Mouse (Mus musculus) layer of hippocampus, postnatal 36 days (tissue): ENCODE measurements around the gene Ccdc15. TPM values are rescaled to one million over a fixed set of nuclear protein-coding genes. Genes with fewer than 3 reads are reported as not detected.
A peak's percentile ranks its signal among the peaks of the same experiment; 100 is the strongest.
"Not testable (repeated sequence)": the region's sequence is repeated elsewhere in the genome, so short reads cannot be mapped to it uniquely, and the experiment has no call there.

Source experiments
- DNase-seq, 2 experiments: peaks; one replicate each; pipeline ENCODE4 v3.0.0; 2022
- total RNA-seq, 2 experiments: library from RNA; stranded (reverse); gene quantifications; 2 replicates each; pipeline ENCODE4 v1.2.3; 2021

Gene Ccdc15
- total RNA-seq, 2 experiments from 2014 or later, result 1.9 to 2.2 TPM

DNA sequence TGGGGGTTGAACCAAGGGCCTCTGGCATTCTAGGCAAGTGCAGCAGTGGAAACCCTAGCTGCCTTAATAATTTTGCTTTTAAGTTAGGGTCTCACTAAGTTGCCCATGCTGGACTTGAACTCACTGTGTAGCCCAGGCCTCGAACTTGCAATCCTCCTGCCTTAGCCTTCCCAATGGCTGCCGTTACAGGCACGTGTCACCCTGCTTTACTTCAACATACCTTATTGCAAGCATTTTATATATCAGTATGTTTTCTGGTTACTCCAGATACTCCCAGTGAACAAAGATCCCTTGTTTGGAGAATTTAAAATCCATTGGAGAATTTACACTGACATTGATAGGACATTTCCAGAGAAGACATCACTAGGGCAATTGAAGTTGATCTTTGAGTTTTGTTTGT is 818 bp upstream of the Ccdc15 start:
- DNase-seq, result no peak

DNA sequence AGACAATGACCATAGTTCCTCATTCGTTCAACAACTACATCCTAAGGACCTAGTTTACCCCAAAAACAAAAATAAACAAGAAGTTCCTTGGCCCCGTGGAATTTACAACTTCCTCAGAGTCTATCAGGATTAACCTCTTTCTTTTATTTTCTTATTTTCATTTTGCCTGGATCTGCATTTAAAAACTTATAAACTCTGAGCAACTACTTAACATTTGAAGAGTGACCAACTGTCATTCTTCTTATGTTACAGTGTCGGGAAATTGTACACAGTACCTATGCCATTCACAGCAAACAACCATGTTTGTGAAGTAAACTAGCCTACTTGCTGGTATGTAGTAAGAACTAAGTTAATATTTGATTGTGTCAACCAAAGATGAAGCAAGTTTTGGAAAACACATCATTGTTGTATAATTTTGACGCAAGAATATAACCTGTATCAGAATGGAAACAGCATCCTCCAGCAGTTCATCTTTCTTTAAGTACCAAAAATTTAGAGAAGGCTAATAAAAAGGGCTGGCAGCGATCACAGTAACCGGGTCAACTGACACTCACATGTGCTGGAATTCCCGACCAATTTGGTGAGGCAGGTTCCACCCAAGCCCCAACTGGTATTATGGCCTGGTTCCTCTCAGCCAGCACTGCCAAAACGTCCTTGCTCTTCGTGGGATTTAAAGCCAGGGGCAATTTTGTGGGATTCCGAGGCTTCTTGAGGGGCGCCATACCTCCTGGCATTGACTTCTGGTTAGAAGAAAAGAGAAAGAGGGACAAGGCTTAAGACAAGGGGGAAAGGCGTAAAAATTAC is 846 bp downstream of the Ccdc15 start:
- DNase-seq, result no peak

DNA sequence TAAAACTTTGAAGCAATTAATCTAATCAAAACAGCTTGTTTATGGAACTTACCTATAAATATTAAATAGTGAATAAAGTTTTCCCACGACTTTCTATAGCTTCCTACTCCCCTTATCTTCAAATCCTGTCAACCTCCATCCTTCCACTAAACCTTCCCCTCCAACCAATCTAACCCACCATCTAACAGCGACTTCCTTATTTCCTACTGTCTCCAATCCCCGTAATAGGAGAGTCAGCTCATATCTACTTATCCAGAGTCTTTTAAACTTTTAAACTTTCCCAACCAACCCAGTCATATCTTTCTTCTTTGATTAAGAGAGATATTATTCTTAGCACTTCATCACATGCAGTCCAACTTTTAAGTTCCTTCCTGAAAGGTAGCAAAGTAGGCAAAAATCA is 2.8 kb downstream of the Ccdc15 start:
- no peak for DNase-seq

DNA sequence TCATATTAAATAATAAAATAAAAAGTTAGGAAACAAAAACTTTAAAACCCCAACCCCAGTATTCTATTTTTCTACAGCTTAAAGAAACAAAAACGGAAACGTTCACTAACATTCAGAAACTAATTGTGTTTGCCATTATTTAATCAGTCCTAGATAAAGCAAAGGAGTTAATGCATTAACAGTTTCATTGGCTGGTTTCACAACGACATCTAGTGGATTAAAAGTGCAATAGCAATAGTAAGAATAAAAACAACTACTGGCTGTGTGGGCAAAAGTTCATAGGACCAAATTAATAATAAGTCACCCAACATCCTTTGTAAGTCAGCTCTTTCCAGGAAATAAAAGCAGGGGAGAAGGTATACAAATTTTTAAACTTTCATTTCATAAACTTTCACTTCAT is 18.8 kb downstream of the Ccdc15 start:
- no peak for DNase-seq

DNA sequence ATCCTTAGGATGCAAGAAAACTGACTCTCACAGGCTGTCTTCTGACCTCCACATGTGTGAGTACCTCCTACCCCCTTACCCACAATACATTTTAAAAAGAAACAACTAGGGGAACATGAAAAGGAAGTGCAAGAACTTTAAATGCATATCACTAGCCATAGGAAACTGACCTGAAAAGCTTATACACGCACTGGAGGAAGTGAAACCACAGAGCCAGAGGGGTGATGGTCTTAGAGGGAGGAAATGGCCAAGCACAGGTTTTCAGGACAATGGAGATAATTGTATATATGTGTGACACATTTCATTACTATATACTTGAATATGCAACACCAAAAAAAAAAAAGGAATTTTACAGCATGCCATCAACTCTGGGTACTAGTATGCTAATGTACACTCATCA is 46.5 kb downstream of the Ccdc15 start:
- DNase-seq, result no peak

DNA sequence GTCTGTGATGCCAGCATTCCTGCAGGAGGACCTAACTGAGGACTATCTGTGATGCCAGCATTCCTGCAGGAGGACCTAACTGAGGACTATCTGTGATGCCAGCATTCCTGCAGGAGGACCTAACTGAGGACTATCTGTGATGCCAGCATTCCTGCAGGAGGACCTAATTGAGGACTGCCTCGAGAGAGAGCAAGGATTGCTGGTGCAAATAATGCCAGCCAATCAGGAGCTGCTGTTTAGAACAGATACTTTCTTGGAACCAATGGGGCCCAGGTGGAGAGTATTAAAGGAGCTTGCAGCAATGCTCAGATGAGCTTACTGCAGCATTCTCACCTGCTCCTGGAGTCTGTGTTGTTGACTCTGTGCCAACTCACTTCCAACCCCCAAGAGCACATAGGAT is 47.7 kb downstream of the Ccdc15 start:
- DNase-seq, result not testable (repeated sequence)

DNA sequence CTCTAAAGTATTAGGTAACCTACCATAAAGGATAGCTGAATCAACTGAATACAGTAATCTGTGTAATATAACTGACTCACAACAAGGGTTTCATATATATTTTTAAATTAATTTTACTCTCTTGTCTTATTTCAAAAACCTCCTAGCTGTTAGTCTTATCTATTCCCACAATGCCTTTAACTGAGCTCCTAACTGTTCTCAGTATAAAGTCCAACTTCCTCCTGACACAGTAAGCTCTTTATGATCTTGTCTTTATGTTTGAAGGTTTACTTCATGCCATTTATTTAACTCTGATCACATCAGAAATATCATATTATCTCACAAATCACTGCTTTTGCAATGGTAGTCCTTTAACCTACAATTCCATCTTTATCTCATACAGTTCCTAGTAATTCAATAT is 52.6 kb downstream of the Ccdc15 start:
- no peak for DNase-seq

DNA sequence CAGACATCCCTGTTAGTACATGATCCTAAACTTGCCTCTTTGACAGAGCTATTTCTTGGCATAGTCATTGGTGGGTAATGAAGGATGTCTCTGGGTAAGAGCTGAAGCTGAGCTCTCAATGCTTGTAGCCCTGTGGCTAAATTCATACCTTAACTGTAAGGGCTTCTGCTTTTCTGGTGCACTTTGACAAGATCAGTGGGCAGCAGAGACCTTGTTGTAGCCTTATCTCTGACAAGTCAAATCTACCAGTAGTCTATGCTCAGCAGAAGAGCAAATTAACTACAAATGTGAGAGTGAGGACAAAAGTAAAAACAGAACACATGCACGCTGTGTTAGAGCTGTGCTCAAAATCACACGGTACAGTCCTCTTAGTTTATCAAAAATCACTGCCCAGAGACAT is 81.6 kb downstream of the Ccdc15 start:
- DNase-seq, result no peak

DNA sequence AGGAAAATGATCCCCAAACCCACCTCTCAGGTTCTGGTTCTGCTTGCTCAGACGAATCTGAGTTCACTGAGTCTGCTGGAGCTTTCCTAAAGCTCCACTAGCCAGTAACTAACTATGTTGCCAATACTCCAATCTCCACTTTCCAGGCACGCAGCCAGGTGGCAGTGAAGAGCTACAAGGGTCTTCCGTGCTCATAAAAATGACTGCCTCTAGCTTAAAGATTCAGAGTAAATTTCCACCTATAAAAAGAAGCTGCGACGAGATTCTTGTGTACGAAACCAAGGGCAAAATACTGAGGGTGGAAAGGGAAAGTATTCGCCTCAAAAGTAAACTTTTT is 92.4 kb downstream of the Ccdc15 start:
- DNase-seq, result peak in 1 of 2 experiments; percentile 22

DNA sequence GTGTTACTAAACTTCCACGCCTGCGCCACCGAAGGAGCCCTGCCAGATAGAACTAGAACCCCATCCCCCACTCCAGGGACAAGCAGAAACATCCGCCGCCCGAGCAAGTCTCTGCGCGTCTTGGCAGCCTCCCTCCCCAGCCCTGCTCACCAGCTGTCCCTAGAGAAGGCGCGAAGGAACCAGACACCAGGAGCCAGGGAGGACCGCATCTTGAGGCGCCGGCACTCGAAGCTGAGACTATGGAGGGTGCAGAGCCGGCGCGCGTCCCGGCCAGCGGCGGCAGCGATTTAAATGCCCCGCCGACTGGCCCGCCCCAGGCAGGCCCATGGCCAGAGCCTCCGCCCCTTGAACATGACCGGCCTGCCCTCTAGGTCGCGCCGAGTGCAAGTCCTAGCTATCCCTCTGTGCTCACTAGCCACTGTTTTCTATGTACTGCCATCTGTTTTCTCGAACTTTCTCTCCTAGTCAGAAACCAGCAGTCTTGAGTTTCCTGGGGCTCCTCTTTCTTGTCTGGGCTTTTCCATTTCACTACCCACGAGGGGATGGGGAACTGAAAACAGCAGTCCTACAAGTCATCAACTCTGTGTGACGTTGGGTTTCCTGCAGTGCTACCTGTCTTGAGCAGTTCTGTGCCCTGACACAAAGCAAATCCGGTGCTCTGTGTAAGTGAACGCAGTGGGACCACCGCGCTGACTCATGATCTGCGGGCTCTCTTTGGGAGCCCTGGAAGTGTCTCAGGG is 92.9 kb downstream of the Ccdc15 start, which contains the start of gene Slc37a2:
Gene Slc37a2, minus strand, starts transcription at position 590 of the 740 bp plus-strand sequence.
- DNase-seq, result peak; percentile 71 to 75

DNA sequence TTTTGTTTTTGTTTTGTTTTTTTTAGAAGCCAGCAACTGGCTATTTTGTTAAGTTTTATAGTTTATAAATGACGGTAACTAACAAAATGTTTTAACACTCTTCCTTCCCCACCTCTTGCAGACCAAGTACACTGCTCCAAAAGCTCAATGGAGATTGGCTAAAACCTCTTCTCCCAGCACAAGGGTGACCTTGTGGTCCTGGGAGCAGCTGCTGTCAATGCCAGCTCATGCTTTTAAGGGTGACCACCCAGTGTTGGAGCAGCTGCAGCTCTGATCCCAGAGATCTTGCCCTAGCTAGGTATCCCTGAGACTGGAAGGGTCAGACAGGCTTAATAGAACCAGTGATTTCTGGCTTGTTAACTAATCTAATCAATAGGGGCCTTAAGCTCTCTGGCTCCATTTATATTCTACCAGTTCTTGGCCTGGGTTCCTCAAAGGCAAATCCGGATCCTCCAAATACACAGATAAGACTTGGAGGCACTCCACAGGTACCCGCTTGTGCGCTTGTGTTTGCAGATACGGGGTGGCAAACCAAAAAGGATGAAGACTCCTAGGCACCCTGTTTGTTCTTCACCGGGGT is 93.6 kb downstream of the Ccdc15 start:
- no peak for DNase-seq

DNA sequence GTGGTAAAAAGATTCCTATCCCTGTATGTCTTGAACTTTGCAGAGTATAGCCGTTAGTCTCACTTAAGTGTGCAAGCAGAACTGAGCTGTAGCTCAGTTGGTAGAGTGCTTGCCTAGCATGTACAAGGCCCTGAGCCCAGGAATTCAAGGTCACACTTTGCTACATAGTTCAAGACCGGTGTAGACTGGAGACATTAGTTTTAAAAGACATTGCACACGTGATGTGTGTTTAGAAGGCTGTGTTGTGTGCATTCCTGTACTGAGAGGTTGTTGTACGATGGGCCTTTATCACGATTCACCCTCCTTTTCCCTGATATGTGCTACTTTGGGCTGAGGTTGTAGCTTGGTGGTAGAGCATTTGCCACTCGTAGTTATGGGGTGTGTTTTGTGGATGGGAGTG is 97.6 kb downstream of the Ccdc15 start:
- no peak for DNase-seq

DNA sequence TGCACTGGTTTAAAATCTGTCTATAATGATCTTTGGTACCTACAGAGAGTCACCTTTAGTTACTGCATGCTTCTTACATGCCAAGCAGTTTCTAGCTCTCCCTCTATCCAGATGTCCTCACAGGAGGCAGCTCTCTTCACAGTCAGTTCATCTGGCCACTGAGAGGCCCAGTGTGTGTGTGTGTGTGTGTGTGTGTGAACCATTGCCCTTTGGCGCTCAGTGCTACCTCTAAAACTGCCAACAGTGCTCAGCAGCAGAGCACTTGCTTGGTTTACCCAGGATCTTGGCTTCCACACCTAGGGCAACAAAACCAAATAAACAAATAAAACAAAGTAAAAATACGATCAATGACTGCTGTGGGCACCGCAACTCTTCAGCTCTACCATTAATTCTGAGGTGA is 98.3 kb downstream of the Ccdc15 start:
- no peak for DNase-seq

DNA sequence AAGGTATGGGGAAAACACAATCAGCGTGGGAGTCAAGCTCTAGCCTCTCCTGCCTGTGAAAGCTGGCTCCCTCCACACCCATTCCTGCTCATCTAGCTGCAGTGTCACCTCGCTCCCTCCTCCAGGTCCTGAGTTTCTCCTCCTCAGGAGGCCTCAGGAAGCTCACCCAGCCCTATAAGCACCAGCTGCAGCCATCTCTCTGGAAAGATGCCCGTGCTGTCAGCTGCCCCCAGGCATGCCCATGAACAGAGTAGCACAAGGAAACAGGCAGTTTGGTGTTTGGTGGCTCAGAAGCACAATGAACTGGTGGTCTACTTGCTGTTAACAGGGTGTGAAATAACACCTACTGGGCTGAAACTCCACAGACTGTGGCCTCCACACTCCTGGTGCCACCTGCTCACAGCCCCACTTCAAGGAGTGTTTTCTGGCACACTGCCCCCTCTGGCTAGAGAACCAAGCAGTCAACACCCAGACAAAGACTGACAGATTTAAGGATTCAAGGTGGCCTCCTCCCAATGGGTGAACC is 99.8 kb downstream of the Ccdc15 start:
- no peak for DNase-seq

DNA sequence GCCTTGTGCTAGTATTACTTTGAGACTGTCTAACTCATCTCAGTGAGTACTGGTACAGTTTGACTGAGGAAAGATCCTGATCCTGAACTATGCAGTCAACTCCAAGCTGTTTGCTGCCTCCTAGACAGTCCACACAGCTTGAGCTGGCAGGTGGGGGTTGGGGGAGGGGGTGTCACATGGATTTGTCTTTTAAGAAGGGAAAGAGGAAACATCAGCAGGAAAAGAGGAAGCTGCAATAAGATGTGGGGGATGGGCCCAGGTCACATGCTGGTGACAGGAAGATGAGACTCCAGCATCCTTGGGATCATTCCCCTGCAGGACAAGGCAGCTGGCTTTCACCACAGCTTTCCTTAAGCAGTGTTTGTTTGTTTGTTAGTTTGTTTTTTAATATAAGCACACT is 100.8 kb downstream of the Ccdc15 start:
- DNase-seq, result no peak

DNA sequence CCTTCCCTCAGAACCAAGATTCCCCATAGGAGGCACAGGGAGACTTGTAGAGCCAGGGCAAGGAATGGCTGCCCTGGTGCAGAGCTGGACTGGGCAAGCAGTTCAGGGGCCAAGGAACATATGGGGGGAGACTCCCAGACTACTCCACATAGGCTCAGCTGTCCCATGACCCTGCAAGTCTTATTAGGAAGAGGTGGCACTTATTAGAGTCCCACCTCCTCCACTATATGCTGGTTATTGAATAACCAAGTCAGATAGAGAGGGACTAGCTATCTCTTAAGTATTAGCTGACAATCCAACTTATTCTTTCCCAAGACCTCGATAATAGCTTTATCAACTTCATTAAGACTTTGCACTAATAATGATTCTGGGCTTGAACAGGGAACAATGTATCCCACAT is 102.4 kb downstream of the Ccdc15 start:
- no peak for DNase-seq

DNA sequence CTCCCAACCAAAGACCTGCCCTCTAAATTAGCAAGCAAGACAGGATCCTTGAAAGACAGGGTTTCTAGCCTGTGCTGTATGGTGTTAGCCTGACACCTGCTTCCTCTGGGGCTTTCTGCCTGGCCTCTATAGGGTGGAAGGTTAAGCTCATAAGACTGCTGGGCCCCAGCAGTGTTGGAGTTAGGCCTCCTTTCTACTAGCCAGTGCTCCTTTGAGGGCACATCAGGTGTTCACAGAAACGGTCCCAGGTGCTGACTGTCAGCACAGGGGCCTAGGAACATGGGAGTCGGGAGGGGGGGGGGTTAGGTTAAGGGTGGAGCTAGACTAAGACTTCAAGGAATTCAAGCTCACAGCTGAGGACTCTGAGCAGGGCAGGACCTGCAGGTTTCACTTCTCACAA is 102.8 kb downstream of the Ccdc15 start:
- no peak for DNase-seq

DNA sequence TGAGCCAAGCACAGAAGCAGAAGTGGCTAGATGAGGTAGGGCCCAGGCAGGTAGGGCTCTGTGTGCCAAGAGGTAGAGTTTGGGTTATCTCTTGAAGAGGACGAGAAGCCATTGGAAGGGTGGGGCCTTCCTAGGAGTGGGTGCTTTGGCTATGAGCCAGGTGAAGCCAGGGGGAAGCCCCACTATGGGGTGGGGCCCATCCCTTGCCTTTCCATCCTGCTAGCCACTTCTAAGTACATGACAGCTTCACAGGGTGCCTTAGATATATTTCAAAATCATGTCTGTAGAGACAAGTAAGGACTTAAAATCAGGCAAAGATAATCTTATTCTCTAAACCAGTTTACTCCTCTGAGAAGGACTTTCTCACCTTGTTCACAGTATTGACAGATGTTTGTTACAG is 103.6 kb downstream of the Ccdc15 start:
- DNase-seq, result no peak

DNA sequence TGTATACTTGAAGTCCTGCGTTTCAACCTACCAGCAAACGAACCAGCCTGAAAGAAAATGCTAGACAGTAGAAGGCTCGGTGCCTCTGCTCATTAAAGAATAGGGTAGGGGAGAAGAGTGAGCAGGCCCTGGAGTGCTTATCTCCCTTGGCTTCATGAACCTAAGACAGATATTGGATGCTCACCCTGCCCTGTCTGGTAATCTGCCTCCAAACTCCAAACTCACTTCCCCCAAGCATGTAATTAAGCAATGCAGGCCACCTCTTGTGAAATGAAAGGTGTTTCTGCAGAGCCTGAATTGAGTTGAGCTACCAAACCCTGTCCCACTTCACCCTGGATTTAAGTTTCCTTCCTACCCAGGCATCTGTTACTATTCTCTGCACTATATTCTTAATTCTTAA is 105.5 kb downstream of the Ccdc15 start:
- no peak for DNase-seq

DNA sequence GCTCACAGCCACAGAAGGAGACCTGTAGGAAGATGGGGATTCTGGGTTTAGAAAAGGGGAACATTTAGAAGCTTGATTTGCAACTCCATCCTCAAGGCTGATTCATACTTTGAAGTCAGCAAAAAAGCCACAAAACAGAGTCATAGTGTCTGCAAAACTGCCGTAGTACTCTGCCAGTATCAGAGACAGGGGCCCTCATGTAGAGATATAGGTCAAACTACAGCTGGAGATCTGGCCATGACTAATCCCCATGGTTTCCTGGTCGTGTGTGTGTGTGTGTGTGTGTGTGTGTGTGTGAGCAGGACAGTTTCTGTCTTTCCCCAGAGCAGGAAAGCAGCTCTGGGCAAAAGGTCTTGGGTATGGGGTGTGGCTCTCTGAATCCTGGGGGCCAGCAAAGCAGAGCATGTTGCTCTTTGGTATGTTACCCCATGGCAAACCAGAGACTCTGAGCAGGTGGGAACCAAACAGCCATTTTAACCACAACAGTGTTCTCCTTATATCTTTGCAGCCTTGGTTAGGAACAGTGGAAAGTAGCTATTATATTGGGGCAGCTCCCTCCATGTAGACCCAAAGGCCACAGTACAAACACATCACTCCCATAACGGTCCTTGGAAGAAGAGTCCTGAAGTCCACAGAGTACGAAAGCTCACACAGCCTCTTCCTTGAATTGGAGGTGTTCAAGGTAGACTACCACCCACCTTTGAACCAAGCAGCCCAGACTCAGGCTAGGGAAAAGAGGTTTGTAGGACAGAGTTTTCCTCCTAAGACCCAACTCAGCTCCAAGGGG is 112.1 kb downstream of the Ccdc15 start:
- DNase-seq, result no peak

DNA sequence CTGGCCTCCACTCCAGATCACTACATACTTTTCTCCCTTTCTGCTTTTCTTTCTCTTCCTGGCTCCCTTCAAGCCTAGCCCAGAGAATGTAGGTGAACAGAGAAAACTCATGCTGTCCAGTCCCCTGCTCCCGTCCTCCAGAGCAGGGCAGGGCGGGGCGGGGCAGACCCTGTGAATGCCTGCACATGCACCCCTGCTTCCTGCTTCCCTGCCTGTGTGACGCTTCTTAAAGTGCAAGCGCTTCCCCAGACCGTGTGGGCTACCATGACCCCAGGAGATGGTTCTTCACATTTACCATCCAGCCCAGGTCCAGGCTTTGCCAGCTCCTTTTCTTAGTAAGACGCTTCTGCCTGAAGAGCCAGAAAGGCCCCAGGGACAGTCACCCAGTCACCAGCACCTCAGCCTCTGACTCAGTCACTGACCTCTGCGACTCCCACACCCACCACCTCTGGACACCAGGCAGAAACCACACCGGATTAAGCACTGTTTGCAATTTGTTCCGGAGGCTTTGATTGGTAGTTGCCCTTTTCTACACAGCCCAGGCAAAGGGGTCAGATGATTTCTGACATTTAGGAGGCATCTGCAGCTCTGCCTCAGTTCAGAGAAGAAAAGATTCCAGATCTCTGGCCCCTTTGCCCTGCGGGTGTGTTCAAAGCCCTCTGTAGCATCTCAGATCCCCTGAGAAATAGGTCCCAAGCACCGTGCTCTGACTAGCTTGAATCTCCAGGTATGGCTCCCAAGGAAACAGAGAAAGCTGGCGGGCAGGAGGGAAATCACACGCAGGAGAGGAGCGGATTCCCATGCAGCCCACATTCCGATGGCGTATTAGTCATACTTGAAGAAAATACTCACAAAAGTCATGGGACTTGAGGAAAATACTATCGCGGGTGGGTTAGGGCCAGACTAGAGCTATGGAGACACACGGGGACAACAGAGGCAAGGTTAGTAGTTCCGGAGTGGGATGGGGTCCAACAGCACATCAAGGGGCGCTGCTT is 115.7 kb downstream of the Ccdc15 start:
- DNase-seq, result no peak
